Mouse (Mus musculus): ENCODE measurements at regions not wholly inside any gene's neighbourhood (a gene's known extent, or its start where the extent isn't known, plus 50 kb on each side); places are given as distances from the start of the nearest gene placed in this dataset.

DNA sequence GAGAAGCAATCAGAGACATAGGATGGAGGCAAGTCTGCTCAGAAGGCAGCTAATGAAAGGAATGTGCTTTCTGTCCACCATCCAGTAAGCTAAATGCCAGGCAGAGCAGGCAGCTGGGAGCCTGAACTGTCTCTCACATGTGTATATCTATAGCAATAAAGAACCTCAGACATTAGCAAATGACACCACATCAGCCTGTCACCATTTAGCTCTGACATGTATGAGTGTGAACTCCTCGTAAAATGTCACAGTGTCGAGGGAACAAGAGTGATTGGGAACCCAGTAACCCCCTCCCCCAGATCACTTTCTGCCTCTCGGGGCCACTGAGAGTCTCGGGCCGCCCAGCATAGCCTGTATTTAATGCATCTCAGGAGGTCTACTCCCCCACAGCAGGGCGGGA is 274.2 kb upstream of the Zfp637 start:
- DNase-seq (ENCODE audit: low read depth in 2 of 2, low spot score in 2 of 2) = no peak

DNA sequence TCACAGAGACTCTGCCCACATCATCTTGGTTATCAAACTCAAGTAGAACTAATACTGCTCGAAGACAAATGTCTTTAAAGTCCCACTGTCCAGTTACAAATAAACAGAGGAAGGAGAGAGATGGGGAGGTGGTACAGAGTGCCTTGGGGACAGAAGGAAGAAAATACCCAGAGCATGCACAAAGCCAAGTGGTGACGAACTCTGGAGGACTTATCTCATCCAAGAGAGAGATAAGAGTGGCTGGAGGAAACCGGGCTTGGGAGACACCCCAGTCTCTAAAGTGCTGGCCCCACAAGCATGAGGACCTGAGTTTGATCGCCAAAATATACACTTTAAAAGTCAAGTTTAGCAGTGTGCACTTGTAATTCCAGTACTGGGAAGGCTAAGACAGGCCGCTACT is 273.3 kb upstream of the Zfp637 start:
- no peak for DNase-seq (ENCODE audit: low read depth in 2 of 2, low spot score in 2 of 2)

DNA sequence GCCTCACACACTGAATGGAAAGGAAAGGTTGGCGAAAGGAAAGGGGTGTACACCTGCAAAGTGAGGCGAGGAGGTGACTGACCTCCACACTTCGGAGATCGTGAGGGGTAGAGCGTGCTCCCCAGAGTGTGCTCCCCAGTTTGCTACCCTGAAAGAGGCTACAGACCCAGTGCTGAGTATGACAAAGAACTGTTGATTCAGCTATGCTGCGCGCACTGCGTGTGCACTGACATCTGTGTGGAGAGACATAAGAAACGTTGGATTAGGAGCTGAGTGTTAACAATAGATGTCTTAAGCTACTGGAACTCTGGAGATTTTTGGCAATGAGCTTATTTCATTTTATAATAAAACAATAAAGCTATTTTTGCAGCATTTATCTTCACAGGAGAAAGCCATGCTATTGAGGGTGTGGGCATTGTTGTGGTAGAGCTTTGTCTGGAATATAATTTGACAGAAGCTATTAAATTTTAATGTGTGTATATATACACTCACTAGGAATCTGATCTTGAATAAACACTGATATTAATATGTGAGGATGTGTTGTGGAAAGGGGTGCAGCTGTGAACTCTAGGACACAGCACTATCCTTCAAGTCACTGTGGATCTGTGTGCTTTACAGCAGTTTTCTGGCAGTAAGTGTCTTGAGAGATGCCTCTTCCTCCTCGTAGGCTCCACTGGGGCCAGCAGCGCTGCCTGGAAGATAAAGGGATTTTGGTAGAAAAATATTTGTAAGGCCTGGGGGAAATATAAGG is 271.2 kb upstream of the Zfp637 start:
- DNase-seq (ENCODE audit: low read depth in 2 of 2, low spot score in 2 of 2) = no peak

DNA sequence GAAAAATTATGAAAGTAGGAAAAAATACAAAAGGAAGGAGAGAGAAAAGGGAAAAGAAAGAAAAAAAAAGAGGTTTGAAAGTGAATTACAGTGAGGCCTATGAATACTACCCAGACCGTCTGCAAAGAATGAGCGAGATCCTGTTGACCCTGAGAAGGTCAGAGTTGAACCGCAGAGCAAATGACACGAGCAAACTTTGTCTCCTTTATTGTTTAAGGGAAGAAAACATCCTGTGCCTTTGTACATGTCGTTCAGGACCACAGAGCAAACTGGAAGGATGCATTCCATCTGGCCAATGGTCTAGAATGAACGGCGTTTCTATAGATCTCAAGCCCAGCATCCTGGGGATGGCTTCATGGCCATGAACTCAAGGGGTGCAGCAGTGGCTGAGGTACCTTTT is 270.6 kb upstream of the Zfp637 start:
- DNase-seq (ENCODE audit: low read depth in 2 of 2, low spot score in 2 of 2) = no peak

DNA sequence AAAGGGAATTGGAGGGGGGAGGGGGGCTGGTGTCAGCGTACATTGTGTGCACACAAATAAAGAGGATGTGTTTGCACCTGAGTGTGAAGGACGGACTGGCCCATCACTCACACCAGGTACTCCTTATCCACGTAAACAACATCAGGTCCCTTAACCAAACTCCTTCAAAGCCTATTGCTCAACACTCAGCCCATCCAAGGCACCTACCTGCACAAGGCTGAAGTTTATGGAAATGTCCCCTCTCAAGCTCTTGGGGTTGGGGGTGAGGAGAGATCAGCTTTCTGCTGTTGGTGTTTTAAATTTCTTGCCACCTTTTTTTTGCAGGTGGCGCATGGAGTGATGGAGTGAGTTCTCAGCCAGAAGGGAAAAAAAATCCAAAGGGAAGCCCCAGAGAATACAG is 270.2 kb upstream of the Zfp637 start:
- no peak for DNase-seq (ENCODE audit: low read depth in 2 of 2, low spot score in 2 of 2)

DNA sequence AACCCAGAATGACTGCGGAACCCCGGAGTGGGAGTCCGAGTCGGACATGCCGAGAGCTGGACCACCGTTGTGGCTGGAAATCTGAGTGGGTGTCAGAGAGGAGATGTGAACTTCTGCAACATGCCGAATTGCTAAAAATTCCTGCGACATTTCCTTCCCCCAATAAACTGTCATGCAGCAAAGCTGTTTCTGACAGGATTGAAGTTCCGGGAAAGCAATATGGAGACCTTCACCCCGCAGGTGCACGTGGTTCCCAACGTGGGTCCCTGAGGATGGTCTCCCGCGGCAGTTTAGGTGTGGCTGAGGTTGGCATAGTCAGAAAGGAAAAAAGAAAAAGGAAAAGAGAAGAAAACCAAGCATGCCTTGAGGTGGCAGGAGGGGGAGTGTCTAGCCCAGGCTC is 269.0 kb upstream of the Zfp637 start:
- DNase-seq (ENCODE audit: low read depth in 2 of 2, low spot score in 2 of 2) = no peak

DNA sequence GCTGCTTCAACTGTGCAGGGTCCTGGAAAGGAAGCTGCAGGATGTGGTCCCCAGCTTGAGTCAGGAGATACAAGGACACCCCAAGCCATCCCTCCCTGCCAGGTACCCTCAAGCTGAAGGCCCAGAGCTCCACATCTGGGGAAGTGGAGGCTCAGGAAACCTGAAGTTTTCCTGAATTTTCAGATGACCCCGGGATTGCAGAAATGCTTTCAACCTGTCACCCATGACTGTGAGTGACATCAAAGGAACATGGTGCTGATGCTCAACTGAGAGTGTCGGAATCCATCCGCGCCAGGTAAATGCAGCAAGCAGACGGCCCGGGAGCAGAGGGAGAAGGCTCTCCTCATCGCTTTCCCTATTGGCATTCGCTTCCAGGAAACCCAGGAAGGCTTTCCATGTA is 267.6 kb upstream of the Zfp637 start:
- DNase-seq (ENCODE audit: low read depth in 2 of 2, low spot score in 2 of 2) = no peak

DNA sequence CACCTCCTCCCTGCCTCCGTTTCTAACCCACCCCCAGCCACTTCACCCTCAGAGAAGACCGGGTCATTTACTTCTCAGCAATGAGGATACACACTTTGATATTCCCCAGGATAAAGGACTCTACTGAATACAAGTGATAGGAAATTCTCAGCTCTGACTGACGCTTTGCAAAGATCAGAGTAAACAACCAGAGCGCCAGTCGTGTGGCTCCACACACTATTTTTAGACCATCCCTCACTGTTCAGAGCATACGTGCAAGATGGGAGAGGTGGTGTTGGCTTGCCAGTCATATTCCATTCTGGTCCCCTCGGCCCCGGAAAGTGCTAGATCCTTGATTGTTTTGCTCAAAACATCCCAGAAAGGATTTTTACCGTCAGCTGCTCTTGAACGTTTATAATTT is 266.8 kb upstream of the Zfp637 start:
- DNase-seq (ENCODE audit: low read depth in 2 of 2, low spot score in 2 of 2) = no peak

DNA sequence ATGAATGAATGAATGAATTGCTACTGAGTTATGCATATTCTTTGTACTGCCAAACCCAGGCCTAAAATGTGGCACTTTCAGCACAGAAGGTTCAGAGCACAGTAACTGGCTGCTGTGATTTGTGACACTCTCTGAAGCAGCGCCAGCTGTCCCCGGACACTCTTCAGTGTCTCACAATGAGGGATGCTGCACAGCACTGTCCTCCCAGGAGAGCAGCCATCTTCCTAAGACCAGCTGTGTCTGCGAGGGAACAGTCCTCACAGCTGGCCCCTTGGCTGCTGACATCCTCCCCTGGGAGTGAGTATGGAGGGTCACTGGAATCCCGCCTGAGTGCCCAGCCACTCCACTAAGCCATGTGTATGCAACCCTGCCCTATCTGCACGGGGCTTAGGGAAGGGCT is 265.9 kb upstream of the Zfp637 start:
- no peak for DNase-seq (ENCODE audit: low read depth in 2 of 2, low spot score in 2 of 2)

DNA sequence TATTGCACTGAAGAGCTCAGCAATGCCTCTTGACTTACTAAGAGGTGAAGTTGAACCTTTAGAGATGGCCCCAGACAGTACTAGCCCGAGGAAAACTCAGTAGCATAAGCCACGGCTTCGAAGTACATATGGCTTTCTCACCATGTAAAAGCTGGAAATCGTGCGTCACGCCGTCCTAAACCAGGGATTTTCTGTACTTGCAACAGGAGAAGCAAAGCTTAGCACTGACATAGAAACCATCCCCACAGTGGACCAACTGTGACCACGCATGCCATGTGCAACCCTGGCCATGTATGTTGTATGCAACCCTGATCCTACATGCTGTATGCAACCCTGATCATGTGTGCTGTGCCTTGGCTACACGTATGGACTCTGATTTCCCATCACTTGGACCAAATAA is 265.0 kb upstream of the Zfp637 start:
- DNase-seq (ENCODE audit: low read depth in 2 of 2, low spot score in 2 of 2) = no peak

DNA sequence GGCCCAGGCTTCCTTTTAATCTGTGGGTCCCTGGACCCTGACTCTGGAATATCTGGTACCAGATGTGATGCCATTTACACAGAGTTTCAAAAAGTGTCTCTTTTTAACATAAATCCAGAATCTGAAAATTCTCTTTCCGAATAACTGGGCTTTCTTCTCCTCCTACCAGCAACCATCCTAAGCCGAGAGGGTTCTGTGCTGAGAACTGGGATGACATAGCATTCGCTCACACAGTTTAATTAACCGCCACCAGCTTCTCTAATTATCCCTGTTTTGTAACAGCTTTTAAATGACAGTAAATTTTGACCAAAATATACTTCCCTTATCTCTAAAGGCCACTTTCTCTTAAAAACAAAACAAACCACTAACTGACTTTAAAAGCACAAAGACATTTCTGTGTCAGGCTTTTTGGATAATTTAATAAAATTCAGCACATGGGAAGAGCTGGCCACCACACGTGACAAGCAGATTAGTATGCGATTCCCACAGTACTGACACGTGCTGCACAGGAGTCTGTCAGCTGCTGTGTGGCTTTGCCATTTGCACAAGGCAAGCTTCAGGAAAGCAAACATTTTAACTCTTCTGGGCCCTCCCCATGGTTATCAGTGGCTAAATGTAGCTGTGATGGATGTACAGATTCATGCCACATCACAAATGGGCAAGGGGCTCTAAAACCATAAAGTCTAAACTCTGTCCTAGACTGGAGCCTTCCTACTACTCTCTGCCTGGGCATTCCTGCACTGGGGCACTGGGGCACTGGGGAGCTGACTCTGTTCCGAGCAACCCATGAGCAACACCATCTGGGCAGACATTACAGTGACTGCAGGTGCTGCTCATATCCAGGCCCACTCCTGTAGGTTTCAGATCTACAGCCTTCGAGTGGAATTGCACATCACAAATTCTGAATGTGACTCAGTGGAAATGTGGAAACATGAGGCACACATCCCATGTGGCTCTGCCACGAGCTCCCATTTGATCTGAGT is 263.1 kb upstream of the Zfp637 start:
- DNase-seq (ENCODE audit: low read depth in 2 of 2, low spot score in 2 of 2) = no peak

DNA sequence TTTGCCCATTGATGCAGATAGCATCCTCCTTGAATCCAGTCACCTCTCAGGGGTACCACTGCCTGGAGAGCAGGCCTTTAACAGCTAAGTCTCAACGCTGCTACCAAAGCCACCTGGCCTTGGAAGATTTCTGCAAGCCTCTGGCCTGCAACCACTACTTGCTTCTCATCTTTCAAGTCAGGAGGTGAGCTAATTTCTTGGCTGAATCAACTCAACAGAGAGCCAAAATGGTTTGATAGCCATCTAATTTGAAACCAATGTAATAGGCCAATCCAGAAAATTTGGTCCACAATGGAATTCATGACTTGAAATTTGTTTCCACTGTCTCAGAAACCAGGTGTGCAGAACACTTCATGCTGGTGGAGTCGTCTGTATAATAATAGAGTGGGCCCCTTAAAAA is 260.0 kb upstream of the Zfp637 start:
- DNase-seq (ENCODE audit: low read depth in 2 of 2, low spot score in 2 of 2) = no peak

DNA sequence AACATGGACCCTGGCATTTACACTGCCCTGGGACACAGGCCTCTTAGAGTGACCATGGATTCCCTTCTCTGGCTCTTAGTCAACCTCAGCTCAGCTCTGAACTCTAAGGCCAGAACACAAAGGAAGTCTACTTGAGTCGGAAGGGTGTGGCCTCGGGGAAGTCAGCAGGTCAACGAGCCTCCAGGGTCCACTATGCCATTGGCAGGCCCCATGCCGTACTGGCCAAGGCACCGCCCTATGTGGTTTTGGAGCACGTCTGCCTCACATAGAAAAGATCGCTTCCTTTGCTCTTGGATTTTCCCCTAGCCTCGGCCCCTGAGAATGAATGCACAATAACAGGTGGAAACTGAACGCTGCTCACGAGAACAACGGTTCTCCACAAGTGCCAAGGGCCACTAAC is 257.9 kb upstream of the Zfp637 start:
- DNase-seq (ENCODE audit: low read depth in 2 of 2, low spot score in 2 of 2) = no peak

DNA sequence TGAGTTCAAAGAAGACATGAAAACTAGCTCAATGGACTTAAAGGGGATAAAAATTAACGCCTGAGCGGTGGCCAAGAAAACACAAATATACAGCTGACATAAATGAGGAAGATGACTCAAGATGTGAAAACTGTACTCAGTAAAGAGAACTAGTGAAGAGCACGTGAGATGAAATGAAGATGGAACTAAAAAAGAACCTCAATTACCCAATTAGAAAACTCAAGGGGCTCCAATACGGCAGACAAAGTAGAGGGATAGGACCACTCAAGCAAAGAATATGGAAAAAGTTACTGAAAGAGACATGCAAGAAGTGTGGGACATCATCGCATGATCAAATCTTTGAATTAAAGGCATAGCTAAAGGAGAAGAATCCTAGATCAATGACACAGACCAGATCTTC is 256.4 kb upstream of the Zfp637 start:
- no peak for DNase-seq (ENCODE audit: low read depth in 2 of 2, low spot score in 2 of 2)

DNA sequence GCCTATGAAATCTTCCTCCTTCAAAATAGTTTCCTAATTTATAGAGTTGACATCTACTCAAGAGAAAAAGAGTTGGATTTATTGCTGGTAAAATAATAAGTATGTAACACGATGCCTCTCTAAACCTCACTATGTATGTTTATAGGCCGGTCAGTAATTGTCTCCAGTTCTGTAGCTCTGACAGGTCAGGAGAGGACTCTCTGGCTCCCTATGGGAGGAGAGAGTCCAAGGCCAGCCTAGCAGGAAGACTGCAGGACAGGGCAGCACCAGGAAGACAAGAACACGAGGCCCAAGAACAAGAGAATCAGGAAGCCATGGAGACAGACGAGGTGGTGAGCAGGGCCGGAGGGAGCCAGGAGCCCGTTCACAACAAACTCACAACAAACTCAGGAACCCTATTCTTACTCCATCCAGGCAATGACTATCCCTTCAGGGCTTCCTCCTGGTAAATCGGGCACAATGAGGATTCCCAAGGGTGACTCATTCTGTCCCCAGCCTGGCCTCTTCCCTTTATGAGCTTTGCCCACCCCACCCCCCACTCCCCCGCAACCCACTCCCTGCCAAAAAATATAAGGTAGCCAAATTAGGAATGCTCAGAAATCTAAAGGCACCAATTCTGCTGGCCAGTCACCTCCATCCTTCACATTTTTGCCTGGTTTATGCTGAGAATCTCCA is 244.7 kb upstream of the Zfp637 start:
- no peak for DNase-seq (ENCODE audit: low read depth in 2 of 2, low spot score in 2 of 2)

DNA sequence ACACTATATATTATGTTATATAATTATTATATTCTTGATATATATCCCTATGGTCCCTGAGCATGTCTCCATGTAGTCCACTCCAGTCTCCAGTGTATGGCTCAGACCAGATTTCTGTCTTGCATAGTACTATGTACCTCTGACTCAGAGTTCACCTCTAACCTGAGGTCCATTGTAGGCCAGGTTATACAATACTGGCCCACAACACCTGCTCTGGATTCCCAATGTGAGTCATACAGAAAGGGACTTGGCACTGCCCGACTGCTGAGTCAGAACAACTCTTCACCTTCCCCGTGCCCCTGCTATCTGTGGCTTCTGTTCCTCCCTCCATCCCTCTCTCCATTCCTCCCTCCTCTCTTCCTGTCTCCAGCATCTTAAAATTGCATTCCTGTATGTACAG is 236.1 kb upstream of the Zfp637 start:
- no peak for DNase-seq (ENCODE audit: low read depth in 2 of 2, low spot score in 2 of 2)

DNA sequence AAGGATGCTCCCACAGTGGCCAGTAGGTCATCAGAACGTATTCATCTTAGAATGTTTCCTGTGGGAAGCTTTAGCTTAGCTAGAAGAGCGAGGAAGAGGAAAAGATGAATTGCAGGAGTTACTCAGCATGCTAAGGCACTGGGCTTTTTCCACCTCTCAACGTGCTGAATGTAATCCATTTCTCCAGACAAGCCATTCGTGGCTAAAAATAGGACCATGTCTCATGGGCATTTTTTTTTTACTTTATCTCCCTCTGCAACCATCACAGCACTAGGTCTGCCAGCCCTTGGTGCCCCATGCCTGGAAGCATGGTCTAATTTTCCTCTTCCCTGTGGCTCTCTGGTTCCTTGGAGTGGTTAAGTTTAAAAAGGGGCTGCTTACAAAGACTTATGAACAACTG is 235.3 kb upstream of the Zfp637 start:
- no peak for DNase-seq (ENCODE audit: low read depth in 2 of 2, low spot score in 2 of 2)

DNA sequence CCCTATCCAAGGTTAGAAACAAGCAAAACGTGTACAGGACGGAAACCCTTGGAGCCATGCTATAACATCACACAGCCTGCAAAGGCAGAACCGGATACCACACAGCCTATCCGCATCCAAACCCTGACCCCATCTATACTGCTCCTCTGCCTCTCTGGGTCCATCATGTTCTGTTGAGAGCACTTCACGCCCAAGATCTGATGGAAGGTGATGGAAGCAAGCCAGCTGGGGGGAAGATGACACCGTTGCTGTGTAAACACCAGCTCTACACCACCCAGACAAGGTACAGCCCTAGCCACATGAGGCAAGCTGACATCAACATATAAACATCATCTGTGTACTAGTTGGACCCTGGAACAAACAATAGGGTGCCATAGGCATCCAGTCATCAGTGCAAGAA is 234.8 kb upstream of the Zfp637 start:
- DNase-seq (ENCODE audit: low read depth in 2 of 2, low spot score in 2 of 2) = no peak

DNA sequence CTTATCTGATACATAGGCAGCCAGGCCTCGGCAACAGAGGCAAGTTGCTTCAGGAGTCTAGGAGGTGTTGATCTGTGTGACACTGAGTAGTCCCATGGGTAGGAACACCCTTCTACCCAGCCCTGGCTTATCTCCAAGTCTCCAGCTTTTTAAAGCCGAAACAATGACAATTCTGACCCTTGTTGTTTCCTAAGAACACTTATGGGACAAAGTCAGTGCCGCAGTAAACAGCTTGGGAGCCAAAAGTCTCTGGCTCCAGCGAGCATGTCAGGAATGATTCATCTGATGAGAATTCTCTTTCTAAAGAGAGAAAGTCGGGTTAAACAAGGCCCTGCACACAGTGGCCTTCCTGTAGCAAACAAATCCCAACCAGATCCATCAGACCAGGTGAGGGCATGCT is 234.0 kb upstream of the Zfp637 start:
- DNase-seq (ENCODE audit: low read depth in 2 of 2, low spot score in 2 of 2) = no peak

DNA sequence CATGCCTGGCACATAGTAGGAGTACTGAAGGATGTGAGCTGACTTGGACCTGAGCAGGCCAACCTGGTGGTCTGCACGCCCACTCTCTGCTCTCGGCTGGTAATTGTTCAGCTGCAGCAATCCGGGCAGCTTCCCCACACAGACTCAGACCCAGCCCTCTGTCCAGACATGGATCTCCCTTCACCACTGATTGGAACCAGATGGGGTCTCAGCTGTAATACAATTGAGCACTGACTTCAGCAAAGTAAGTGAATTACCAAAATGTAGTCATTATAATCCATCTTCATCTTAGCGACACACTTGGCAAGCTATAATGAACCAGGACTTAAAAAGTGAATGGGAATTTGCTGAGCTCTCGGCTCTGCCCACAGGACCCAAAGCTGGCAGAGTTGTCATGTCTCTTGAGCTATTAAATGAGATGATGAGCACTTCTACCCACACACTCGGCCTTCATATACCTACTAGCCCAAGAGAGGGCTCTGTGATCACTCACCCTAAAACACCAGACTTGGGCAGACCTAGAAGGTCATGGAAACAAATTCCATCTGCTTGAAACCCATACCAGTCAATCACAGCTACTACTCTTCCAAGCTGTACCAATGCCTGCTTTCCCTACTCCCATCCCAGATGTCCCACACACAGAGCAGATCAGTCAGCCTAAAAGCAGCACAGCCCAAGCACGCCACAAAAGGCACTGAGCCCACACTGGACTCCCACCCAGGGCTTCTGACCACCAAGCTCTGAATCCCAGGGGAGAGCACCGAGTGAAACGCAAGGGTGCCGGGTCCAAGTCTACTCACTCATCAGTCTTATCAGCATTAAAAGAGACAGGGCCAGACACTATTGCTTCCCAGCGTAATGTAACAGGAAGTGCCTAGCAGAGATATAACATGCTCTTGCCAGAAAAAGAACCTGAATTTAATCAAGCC is 231.2 kb upstream of the Zfp637 start:
- DNase-seq (ENCODE audit: low read depth in 2 of 2, low spot score in 2 of 2) = no peak

DNA sequence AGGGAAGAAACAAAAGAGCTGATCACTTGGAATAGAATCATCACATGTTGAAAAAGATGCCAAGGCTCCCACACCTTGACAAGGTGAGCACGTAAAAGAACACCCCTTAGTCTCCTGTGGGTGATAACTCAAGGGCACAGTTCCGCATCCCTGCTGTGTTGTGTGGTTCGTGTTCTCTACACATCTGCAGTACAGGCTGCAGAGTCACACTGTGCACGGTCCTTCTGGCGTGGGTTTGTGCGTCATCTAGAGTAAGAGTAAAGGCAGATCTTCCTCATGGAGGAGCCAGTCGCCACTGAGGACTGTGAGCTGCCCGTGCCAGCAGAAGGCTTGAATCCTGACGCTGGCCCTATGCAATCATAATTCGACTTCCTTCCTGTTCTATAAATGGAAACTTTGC is 229.7 kb upstream of the Zfp637 start:
- no peak for DNase-seq (ENCODE audit: low read depth in 2 of 2, low spot score in 2 of 2)
